Mouse (Mus musculus): ENCODE data around the gene Gpr156.

The Gpr156 gene

DNA sequence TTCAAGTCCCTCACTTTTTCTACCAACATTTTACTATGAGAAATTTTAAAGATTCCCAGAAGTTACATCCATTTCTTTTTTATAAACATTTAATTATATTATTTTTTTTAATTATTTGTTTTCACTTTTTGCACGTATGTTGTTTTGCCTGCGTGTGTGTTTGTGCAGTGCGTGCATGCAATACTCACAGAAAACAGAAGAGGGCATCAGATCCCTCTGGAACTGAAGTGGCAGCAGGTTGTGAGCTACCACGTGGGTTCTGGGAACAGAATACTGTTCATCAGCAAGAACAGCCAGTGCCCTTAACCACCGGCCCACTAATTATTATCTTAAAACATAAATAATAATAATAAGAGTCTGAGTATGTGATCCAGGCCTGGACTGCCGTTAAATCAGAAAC lies 2.7 kb downstream of the Gpr156 start:
- DNase-seq (ENCODE audit: low spot score), result no peak

- DNase-seq (ENCODE audit: low spot score), result no peak
Observed at GRCm38 (mm10) chr16:37920842-37921409, 4.6 kb downstream of the Gpr156 start.

DNA sequence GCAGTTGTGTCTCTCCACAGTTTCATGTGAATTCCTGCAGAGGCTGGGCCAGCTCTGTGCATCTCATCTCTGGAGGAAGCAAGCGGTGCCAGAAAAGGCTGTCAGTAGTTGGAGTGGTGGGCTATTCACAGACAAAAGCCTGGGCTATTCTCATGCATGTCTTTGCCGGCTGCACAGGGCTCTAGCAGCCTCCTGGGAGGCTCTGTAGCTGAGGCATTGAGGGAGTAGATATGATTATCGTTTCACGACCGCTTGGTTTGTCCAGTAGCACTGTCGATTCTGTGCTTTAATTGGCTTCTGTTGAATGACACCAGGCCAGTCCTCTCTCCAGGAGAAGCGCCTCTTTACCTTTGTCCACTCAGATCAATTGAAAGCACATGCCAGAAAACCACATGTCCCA lies 9.8 kb downstream of the Gpr156 start:
- no peak for DNase-seq (ENCODE audit: low spot score)

DNA sequence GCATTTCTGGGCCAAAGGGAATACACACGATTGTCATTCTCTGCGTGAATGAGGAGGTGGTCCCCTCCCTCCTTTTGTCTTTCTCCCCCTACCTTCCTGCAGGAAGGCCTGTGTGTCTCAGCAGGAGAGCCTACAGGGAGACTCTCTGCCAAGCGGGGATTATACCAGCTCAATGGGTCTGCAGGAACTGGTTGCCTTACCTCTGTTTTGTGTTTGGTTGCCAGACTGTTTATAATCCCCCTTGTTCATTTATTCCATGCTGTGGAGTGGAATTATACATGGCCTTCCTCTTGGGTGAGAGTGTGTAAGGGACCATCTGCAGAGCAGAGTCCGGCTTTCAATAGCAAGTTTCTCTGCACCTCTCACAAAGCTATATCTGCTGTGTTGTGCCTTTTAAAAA lies 10.8 kb downstream of the Gpr156 start:
- DNase-seq (ENCODE audit: low spot score), result no peak

DNA sequence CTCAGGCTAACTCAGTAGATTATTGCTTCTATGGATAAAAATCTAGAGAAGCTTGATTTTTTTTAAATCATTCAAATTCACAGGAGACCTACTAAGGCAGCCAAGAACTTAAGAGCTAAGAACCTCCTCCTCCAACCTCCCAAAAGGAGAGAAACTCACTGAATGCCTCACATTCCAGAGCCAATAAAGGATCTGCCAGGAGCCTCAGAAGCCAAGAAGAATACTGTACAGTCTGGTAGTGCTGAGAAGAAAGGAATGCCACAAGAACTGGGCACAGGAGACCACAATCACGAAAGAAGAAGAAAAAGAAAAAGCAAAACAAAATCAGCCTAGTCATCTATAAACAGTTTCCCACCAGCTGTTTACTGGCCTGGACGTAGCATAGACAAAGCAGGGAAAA lies 12.7 kb downstream of the Gpr156 start:
- DNase-seq (ENCODE audit: low spot score), result no peak

GRCm38 (mm10) chr16:37929626-37930025 lies 13.3 kb downstream of the Gpr156 start:
- DNase-seq (ENCODE audit: low spot score), result no peak

DNA sequence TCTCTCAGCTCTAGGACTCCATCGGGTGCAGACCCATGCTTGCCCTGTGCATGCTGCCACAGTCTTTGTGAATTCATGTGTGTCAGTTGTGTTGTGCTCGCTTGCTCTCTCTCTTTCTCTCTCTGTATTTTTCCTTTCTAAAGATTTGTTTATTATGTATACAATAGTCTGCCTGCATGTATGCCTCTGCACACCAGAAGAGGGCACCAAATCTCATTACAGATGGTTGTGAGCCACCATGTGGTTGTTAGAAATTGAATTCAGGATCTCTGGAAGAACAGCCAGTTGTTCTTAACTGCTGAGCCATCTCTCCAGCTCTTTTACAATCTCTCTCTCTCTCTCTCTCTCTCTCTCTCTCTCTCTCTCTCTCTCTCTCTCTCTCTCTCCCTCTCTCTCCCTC lies 18.6 kb downstream of the Gpr156 start:
- no peak for DNase-seq (ENCODE audit: low spot score)

DNA sequence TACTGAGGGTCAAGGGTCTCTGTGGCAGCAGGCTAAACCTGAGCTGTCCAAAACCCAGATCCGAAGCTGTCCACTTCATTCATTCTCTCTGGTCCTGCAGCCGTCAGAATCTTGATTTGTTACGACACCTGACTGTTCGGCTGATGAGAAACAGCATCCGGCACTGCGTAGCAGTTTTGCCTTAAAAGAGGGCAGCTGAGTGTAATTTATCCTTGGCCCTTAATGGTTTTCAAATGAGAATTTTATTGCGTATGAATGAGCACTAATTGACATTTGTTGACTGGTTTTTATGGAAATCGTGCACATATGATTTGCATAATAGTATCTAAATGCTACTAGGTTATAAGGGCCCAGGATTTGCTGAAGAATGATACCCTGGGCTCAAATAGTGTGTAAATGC lies 21.0 kb downstream of the Gpr156 start:
- DNase-seq (ENCODE audit: low spot score), result no peak

GRCm38 (mm10) chr16:37938125-37939081 lies 22.1 kb downstream of the Gpr156 start:
- peak; percentile 78 for DNase-seq (ENCODE audit: low spot score)

DNA sequence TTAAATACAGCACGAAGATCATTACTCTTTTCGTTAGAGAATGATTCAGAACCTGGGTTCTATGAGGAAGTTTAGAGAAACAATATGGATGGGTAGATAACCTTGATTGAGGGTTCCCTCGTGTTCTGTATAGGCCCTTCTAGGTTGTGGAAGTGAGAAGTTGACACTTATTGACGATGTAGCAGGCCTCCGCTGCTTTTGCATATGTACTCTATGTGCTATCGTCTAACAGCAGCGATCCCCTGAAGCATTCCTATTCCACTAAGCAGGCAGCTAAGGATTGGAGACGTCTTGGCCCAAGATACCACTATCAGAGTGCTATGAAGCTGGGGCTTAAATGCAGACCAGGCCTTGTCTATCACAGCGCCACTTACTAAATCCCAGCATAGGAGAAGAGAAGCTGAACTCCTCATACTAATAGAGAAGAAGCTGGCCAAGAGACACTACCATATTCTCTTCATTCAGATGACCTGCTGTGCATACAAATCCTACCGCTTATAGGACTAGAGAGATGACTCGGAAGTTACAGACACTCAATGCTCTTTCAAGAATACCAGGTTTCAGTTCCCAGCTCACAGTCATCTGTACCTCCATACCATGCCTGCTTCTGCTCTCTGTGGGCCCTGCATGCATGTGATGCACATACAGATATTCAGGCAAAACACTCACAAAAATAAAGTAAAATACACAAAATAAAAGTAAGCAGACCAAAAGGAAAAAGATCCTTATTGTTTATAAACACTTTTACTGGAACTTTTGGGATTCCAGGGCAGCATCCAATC lies 23.0 kb downstream of the Gpr156 start:
- no peak for DNase-seq (ENCODE audit: low spot score)

GRCm38 (mm10) chr16:37940291-37940690 lies 24.0 kb downstream of the Gpr156 start:
- no peak for DNase-seq (ENCODE audit: low spot score)

DNA sequence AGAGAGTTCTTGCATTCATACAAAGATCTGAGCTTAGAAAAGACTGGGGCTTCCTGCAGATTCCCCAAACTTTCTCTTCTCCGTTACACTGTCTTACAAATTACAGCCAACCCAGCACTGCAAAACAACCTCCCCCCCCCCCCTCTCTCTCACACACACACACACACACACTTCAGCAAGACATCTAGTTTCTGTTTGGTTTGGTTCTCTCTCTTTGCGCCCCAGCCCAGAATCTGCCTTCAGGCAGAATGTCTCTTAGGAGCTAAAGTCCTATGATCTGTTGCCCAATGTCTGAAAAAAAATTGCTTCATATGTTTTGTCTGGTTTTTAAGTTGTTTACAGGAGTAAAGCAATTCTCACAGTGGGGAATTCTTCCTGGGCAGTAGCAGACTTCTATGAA lies 27.4 kb downstream of the Gpr156 start:
- DNase-seq (ENCODE audit: low spot score), result no peak

- DNase-seq (ENCODE audit: low spot score), result no peak
Observed at GRCm38 (mm10) chr16:37945031-37945796, 28.9 kb downstream of the Gpr156 start.

DNA sequence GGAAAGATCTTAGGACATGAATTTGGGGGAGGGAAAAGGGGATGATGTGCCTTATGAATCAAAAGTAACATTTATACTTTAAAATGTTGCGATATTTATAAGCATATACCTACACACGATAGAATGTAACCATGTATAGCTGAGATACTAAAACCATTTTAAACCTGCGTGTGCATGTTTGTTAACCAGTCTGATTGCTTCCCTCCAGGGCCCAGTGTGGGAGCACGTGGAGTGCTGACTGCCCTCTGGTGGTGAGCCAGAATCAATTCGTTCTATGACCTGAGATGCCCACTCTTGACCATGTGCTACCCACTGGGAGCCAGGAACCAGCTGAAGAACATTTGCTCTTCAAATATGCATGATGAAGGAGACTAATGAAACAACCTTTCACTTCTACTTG lies 30.9 kb downstream of the Gpr156 start:
- no peak for DNase-seq (ENCODE audit: low spot score)

DNA sequence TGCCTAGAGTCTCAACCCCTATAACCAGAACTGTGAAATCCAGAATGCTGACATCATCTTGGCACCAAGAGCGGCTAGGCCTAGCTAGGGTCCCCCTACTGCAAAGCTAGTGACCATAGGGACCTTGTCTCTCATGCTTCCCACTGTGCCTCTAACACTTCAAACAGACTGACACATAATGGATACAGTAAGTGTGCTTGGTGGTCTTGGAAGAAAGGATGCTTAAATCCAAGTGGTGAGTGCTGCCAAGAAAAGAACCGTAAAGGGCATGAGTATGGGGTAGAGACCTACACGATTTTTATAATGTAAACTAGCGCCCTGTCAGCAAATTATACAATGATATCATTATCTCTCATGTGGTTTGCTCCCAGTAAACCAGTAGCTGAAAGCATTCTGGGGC lies 32.1 kb downstream of the Gpr156 start:
- DNase-seq (ENCODE audit: low spot score), result no peak

- no peak for DNase-seq (ENCODE audit: low spot score)
Observed at GRCm38 (mm10) chr16:37951171-37951570, 34.9 kb downstream of the Gpr156 start.

DNA sequence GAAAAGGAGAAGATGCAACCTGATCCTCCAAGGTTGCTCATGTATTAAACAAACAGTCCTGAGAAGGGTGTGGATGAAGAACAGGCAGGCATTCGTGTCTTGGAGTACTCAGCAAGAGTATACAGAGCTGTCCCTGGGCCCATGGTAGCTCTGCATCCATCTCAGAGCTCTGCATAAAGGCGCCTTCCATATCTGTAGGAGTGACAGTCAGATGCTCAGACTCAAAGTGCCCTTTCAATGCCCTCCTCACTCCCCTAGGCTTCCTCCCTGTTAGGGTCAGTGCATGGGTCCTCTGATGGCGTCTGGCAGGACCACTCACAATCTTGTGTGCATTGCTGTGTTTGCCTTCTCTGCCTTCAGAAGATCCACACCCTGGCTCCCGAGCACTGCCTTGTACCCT lies 36.9 kb downstream of the Gpr156 start:
- no peak for DNase-seq (ENCODE audit: low spot score)

DNA sequence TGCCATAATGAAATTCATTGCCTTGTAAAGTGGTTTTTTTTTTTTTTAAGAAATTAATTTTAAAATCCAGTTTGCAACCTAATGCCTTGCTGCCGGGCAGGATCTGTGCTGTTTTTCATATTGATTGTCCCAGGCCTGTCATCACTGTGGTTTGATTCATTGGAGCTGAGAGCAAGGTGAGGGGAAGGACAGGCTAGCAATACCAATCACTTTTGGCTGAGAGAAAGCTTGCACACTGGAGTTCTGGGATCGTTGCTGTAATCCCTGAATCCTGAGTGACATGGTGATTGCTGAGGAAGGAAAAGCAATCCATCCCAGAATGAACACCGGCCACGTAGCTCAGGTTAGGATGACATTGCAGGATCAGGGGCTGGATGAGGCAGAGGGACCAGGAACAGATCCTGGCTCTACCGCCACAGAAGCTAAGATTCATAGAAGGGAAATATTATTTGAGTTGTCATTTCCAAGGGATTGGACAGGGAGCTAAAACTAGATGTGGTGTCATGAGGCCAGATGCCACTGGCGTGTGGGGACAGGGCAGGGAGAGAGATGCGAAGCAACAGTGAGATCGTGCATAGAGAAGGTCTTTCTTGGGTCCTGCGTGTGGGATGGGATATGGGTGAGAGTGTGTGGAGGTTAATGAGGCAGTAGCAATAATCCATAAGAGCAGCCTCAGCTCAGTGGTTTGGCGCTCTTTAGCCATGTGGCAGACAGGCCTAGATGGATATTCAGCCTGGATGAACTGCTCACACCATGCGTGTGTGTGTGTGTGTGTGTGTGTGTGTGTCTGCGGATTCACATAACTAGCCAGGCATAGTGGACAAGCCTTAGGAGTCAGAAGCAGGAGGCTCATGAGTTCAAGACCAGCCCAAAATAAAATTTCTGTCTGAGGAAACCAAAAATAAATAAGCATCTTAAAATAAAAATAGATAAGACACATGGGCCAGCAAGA lies 38.0 kb downstream of the Gpr156 start:
- no peak for DNase-seq (ENCODE audit: low spot score)

DNA sequence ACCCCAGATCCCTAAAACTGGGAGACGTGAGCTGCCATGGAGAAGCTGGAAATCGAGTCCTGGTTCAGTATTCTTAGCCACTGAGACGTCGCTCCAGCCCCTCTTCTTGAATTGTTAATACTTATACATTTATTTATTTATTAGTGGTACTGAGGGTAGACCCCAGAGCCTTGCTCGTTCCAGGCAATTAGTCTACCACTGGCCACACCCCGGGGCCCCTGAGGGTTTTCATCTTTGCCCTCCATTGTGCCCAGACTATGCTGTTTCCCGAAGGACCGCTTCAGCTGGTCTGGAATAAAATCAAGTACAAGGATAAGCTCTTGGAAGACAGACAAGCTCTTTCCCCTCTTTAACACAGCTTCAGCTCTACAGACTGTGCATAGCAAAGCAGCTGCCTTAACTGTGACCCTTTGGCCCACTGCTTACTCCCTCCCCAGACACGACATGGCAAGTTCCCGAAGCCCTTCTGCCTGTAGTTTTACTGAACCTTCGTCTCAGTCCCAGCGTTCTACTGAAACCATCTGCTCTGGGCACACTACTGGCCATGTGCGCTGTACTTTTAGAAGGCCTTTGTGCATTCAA lies 39.1 kb downstream of the Gpr156 start:
- DNase-seq (ENCODE audit: low spot score), result no peak

DNA sequence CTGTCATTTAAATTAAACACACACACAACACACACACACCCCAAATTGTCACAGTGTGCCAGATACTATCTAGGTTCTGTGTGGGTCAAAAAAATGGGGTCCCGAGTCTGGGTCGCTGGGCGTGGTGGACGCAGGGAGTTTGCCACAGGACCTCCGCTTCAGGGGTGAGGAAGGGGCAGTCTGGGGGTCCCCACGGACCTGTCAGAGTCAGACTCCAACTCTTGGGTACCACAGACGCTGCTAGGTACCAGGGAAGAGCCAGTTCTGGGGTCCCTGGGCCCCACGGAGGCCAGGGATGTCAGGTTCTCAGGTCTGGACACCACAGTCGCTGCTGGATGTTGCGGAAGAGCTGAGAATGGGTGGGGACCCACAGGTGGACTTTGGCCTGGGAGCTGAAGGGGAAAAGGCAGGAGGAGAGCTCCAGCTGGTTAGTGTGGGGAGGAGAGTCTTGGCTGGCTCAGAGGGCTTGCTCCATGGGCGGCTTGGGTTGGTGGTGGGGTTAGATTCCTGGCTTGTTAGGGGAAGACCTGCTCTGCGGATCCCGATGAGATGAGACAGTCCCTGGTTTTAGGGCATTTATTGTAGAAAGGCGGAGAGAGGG lies 39.9 kb downstream of the Gpr156 start:
- DNase-seq (ENCODE audit: low spot score), result no peak

All from left cerebral cortex, adult 11 months (tissue).